Mouse (Mus musculus) cerebellum, adult 2 months (tissue): ENCODE measurements around the gene Atp2b4. TPM values are rescaled to one million over a fixed set of nuclear protein-coding genes. Genes with fewer than 3 reads are reported as not detected.

Source experiments
- DNase-seq, 2 experiments: peaks; one replicate each; pipeline ENCODE4 v3.0.0; 2021
- H3K27ac ChIP-seq: fragments of 200-500 bp; 2 replicates; pipeline ENCODE4 v1.5.1; 2012; ENCODE audit warnings: low read length, control low read depth, inconsistent platforms; ENCODE audit not compliant: insufficient read depth
- H3K27me3 ChIP-seq: fragments of 200-500 bp; 2 replicates; pipeline ENCODE4 v1.6.1; 2012; ENCODE audit warnings: inconsistent platforms, mild to moderate bottlenecking, low read length, moderate library complexity; ENCODE audit not compliant: control insufficient read depth, insufficient read depth
- H3K4me1 ChIP-seq: fragments of 200-500 bp; 2 replicates; pipeline ENCODE4 v1.6.1; 2011; ENCODE audit warnings: low read length; ENCODE audit not compliant: control insufficient read depth, insufficient read depth
- H3K4me3 ChIP-seq: fragments of 200-500 bp; replicated peaks from 2 replicates; pipeline ENCODE3; 2011; ENCODE audit warnings: mild to moderate bottlenecking, low read depth, low read length, control low read depth; ENCODE audit not compliant: insufficient read depth
- CTCF ChIP-seq: fragments of 200-500 bp; IDR thresholded peaks from 2 replicates; pipeline ENCODE4 v1.5.1; 2011; ENCODE audit warnings: low read depth, mild to moderate bottlenecking, control low read depth, low read length, moderate library complexity, borderline replicate concordance; ENCODE audit not compliant: insufficient read depth
- POLR2A ChIP-seq: fragments of 200-500 bp; IDR thresholded peaks from 2 replicates; pipeline ENCODE4 v1.6.1; 2011; ENCODE audit warnings: low read length, control low read depth, borderline replicate concordance; ENCODE audit not compliant: insufficient read depth
- WGBS: fragments of 180-500 bp; shearing (Covaris S2); methylation state at CpG from one replicate; pipeline ENCODE4 v1.1.7; 2018; 5-methylcytosine and 5-hydroxymethylcytosine counted together
- polyA plus RNA-seq: library from polyadenylated mRNA; depleted of rRNA; stranded (reverse); fragments of >200 nt; gene quantifications from 2 replicates; pipeline ENCODE4 v1.2.3, GENCODE M21; 2012

The Atp2b4 gene
- polyA plus RNA-seq, 1 experiment = 18.7 TPM

GRCm38 (mm10) chr1:133777651-133778231 is 23.1 kb downstream of the Atp2b4 start:
- Histone ChIP-seq H3K4me3 (no peak overlapping the region), H3K4me1 (no peaks in the 10 kb centered on the region), H3K27me3 (no peaks in the 10 kb centered on the region), H3K27ac (no peak overlapping the region)
- DNase-seq = no peak
- TF ChIP-seq CTCF (no peak), POLR2A (no peak)
- WGBS = 84% methylated on average over 15 of the region's 15 CpGs

GRCm38 (mm10) chr1:133772553-133772952 is 28.3 kb downstream of the Atp2b4 start:
- H3K4me3 ChIP-seq = no peak overlapping the region
- WGBS = 59% methylated on average over 9 of the region's 9 CpGs

GRCm38 (mm10) chr1:133771831-133772399 is 28.9 kb downstream of the Atp2b4 start:
- TF ChIP-seq CTCF = no peak
- no peak for TF ChIP-seq POLR2A
- Histone ChIP-seq H3K4me3 (no peak overlapping the region), H3K4me1 (peaks cover 6% of the 10 kb centered on the region), H3K27ac (no peak overlapping the region), H3K27me3 (no peaks in the 10 kb centered on the region)
- DNase-seq = no peak
- whole genome bisulfite sequencing = 79% methylated on average over 10 of the region's 10 CpGs

More at GRCm38 (mm10) chr1:133772553-133772952, 28.3 kb downstream of the Atp2b4 start:
- Histone ChIP-seq H3K27me3 (no peaks in the 10 kb centered on the region), H3K4me1 (peaks cover 5% of the 10 kb centered on the region), H3K27ac (no peak overlapping the region)
- no peak for DNase-seq
- TF ChIP-seq POLR2A = no peak
- TF ChIP-seq CTCF = no peak

- H3K4me3 ChIP-seq = no peak overlapping the region
- TF ChIP-seq CTCF (no peak), POLR2A (no peak)
- H3K4me1 ChIP-seq = peaks cover 11% of the 10 kb centered on the region
- peak; percentile 67 to 77 for DNase-seq
- WGBS = 12% methylated on average over 5 of the region's 5 CpGs
- H3K27me3 ChIP-seq = no peaks in the 10 kb centered on the region
- no peak overlapping the region for H3K27ac ChIP-seq
Measured at GRCm38 (mm10) chr1:133767994-133768393, 32.8 kb downstream of the Atp2b4 start.

GRCm38 (mm10) chr1:133766901-133767529 is 33.8 kb downstream of the Atp2b4 start:
- H3K27me3 ChIP-seq = no peaks in the 10 kb centered on the region
- 76% methylated on average over 11 of the region's 11 CpGs for WGBS
- no peak overlapping the region for H3K4me3 ChIP-seq
- DNase-seq = no peak
- H3K27ac ChIP-seq = no peak overlapping the region
- H3K4me1 ChIP-seq = peaks cover 11% of the 10 kb centered on the region
- TF ChIP-seq CTCF = no peak
- no peak for TF ChIP-seq POLR2A

GRCm38 (mm10) chr1:133765376-133765775 is 35.5 kb downstream of the Atp2b4 start:
- 74% methylated on average over 4 of the region's 4 CpGs for WGBS
- H3K4me3 ChIP-seq = no peak overlapping the region
- peaks cover 11% of the 10 kb centered on the region for H3K4me1 ChIP-seq
- H3K27me3 ChIP-seq = no peaks in the 10 kb centered on the region
- no peak for DNase-seq
- no peak overlapping the region for H3K27ac ChIP-seq
- no peak for TF ChIP-seq CTCF
- TF ChIP-seq POLR2A = no peak

GRCm38 (mm10) chr1:133762946-133763422 is 37.9 kb downstream of the Atp2b4 start:
- 61% methylated on average over 5 of the region's 5 CpGs for WGBS
- Histone ChIP-seq H3K4me1 (peaks cover 10% of the 10 kb centered on the region), H3K4me3 (no peak overlapping the region), H3K27me3 (no peaks in the 10 kb centered on the region), H3K27ac (no peak overlapping the region)
- no peak for DNase-seq
- no peak for TF ChIP-seq CTCF
- no peak for TF ChIP-seq POLR2A
